Mouse (Mus musculus): Measurements from ENCODE around the gene Traf3ip3. TPM values are rescaled to one million over a fixed set of nuclear protein-coding genes. Genes with fewer than 3 reads are reported as not detected.

The Traf3ip3 gene
- total RNA-seq (2021), result 10 to 100 TPM; 20.9 to 24.1 TPM
- long read RNA-seq, experiment 1, partial matches to known transcripts, result 21 of 33 reads
- long read RNA-seq, experiment 1, other reads (novel, unspliced or antisense), result 12 of 33 reads
- long read RNA-seq, experiment 2, partial matches to known transcripts, result 19 of 27 reads
- long read RNA-seq, experiment 2, other reads (novel, unspliced or antisense), result 8 of 27 reads

DNA sequence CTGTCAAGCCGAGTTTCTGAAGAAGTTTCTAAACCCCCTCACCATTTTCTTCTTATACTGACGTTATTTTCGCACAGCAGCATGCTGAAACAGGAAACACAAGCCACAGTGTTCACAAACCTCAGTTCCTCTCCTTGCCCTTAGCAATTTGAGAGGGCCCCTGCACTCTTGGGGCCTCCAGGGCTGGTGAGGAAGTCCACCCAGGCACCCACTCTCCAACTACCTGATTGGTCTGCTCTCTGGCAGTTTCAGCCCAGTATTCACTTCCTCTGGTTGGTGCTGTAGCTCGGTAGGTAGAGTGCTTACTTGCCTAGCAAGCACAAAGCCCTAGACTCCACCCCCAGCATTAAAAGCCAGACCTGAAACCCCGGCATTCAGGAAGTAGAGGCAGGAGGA, at the start of gene Traf3ip3:
Gene Traf3ip3, minus strand, starts transcription at position 321 of the 396 bp plus-strand sequence.
- no peak for DNase-seq

DNA sequence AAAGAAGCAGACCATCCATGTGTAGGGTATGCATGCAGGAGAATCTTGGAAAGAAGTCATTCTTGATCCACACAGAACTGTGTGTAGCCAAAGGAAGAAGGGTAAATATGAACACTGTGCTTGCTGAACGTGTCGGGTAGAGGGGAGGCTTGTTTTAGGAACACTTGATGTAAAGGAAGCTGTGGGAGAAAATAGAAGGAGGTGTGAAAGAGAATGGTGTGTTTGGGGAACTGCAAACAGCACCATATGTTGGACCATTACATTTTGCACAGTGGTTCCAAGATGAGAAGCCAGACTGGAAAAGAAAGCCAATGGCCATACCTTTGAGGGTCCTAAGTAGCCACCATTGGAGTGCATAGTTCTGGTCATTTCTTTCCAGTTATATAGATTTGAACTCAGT, 48.5 kb upstream of the Traf3ip3 start:
- DNase-seq, result no peak

DNA sequence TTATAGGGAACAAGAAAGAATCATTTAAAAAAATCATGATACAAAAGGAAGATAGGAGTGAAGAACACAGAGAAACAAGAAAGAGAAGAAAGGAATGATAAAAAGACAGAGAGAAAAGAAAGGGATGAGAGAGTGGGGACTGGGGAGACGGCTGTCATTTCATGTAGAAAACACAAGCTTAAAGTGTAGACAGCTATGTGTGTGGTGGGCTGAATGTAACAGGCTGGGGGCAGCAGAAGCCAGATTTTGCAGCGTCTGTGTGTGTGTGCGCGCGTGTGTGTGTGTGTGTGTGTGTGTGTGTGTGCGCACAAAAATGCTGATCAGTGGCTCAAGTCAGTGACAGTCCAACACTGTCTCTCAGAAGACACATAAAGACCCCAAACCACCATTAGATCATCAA, 42.7 kb upstream of the Traf3ip3 start:
- no peak for DNase-seq

DNA sequence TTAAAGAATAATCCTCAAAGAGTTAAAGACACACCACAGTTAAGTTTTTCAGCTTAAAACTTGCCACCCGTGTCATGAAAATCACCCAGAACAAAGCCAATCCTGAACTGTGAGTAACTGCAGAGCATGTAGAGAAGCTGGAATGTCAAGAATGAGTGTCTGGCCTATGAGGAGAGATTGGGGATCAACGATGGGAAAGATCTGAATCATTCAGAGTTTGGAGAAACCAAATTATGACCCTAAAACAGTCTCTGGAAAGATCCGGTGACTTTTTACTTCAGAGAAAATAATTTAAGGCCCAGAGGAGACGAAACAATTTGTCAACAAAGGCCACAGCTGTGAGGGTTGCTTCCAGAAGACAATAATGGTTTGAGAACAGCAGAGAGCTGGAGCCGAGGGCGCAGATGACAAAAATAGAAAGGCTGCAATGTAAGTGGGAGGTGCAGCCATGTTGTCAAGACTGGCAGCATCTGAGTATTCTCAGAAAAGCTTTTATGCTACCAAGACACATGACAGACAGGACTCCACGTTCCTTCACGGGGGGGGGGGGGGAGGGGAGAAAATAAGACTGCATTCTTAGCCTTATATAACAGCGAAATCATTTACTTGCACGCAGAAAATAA, 42.2 kb upstream of the Traf3ip3 start:
- no peak for DNase-seq

DNA sequence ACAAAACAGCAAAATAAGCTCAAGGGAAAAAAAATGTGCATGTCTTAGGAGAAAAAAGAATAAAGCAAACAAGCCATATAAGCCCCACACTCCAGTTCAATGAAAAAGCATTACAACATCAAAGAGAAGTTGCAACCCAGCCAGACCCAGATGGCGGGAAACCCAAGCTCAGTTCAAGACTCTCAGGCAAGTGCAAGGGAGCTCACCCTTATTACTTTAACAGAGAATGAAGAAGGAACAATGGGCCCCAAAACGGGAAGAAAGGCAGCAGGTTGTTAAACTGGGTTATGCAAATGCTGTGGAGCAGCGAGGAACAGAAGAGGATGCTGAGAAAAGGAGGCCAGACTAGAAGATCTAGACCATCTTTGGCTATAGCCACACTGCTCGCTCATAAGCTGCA, 41.4 kb upstream of the Traf3ip3 start:
- DNase-seq, result no peak

DNA sequence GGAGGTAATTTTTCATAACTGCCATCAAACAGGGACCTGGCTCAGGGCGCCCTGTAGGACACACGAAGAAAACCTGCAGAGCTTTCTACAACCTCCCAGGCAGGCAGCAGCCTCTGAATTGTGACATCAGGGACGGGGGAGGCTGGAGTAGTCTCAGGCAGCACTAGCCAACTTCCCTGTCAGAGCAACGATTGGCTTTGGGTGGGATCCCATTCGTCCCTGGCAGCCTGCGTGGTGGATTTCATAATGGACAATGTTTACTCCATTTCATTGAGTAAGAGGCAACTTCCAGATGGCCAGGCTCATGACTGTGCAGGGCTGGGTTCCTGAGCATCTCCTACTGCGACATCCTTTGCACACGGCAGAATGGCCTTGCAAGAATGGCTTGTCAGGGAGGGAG, 40.7 kb upstream of the Traf3ip3 start:
- peak; percentile 75 for DNase-seq

DNA sequence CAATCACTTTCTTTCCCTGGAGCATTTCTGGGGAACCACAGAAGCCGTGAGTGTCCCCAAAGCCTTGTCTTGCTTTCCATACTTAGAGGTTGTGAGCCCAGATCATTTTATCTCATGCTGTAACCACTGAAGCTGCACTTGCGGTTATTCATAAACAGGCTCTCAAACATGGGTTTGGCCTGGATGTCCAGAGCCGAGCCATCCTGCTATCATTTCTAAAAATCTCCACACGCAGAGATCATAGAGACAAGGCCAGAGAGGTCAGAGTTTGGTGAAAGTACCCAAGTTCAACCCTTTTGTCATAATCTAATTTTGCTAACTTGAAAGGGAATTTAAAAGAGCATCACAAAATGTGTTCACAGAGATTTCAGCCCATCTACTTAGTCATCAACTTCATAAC, 39.9 kb upstream of the Traf3ip3 start:
- DNase-seq, result no peak

DNA sequence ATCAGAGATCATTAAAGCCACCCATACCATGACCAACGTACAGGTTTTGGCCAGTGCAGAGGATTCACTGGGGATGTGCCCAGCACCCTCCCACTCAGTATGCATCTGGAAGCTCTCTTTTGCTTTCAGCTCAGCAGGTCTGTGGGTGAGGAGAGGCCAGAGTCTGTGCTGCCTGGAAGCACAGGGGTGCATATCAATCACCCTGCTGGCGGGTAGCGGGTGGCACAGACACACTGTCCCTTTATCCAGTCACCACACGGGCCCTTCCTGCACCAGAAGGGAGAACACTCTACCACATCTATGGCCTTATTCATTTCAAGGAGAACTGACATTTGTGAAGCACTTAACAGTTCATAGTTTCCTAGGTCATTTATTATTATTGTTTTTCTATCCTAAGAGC, 36.9 kb upstream of the Traf3ip3 start:
- no peak for DNase-seq

DNA sequence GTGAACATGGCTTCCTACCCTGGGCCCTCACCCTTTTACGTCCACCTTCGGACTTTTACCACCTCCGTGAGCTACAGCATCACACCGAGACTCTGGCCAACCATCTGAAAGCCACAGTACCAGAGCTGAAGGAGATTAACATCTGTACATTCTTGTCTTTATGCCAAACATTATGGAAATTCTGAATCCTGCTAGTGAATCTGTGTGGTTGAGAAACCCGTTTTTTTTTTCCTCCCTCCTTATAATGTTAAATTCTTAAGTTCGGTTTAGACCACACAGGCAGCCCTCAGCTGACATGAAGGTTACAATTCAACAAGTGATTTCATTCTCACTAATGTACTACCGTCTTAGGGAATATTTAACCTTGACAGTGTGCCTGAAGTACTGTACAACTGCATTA, 33.4 kb upstream of the Traf3ip3 start:
- DNase-seq, result no peak

DNA sequence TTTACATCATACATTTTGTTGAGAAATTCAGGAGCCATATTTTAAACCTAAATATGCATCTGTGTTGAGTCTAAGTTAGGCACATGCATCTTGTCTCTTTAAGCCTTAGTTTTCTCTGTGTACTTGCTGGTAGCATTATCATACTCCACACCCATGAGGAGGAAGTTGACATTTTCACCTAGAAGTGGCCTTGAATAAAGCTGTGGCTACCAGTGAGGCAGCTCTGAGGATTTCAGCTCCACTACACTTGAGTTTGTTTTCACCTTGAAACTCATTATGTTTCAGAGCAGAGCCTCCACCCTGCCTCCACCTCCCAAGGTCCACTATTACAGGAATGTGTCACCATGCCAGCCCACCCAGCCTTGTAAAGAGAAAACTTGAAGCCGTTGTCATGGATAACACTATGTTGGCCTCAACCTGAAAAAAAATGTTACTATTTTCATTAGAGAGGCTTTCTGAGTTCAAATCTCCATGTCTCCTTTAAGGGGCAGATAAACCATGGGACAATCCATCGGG, 32.7 kb upstream of the Traf3ip3 start:
- DNase-seq, result no peak

DNA sequence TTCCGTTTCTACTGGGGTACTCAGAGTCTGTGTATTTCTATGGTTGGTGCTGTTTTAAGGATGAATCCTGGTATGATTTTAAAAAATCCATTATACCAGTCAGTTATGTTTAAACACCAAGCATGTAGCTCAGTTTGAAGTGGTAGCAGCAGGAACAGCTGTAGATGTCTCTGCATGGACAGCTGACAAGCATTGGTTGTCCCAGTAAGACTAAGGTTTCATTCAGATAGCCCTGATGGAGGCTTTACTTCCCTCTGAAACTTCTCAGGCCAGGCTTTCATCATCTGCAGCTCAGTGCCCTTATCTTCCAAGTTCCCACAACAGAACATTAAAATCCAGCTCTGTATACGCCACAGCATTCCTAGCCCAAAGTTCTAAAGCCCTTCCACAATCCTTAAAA, 31.2 kb upstream of the Traf3ip3 start:
- no peak for DNase-seq

DNA sequence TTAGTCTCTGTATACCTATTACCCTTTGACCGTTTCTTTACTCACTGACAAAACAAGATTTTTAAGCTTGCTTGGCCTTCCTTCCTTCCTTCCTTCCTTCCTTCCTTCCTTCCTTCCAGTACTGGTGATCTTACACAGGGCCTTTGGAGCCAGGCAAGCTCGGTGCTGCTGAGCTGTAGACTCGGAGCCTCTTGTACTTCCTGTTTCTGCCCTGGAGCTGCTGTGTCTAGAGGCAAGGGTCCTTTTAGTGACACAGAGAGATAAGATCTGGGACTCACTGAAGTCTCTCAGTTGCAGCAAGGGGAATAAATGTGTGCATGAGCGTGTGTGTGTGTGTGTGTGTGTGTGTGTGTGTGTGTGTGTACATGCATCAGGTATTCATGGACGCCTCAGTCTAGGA, 29.4 kb upstream of the Traf3ip3 start:
- DNase-seq, result no peak

DNA sequence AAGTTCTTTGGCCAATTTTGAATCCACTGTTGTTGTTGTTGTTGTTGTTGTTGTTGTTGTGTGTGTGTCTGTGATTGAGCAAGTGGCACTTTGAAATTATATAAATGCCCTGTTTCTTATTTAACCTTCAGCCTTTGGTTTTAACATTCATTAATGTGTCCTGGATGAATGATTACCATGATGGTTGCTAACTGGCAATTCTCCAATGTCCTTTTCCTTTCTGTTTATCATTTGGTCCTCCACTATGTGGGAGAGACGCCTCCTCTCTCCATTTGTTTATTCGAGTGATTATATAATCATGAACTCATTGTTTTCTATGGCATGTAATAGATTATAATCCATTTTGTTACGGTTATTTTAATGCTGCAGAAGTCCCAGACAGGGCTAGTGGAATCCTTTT, 29.0 kb upstream of the Traf3ip3 start:
- no peak for DNase-seq

DNA sequence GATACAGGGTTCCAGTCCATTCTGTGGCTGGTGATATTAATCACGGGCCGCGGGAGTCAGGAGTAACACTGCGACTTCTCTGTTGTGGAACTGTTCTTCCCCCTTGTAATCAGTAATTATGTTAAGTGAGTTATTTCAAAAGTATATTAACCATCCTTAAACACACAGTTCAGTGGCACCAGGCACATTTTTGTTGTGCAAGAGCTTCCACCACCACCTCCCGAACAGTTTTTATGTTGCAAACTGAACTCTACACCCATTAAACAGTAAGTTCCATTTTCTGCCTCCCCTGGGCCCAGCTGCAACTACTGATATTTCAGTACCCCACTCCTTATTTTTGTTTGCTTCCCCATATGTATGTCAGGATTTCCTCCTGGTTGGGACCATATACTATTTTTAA, 28.1 kb upstream of the Traf3ip3 start:
- no peak for DNase-seq

DNA sequence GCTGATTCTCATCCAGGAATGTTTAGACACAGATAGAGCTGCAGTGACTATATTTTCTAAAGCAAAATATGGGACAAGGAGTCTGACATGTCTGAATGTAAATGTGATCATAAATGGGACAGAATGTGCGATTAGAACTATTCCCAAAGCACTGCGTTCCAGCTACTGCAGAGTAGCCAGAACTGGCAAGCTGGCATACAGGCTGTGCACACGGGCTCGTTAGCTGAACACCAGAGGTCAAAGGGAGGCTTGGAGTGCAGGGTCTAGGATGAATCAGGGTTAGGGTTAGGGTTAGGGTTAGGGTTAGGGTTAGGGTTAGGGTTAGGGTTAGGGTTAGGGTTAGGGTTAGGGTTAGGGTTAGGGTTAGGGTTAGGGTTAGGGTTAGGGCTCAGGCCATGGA, 26.0 kb upstream of the Traf3ip3 start:
- DNase-seq, result no peak

DNA sequence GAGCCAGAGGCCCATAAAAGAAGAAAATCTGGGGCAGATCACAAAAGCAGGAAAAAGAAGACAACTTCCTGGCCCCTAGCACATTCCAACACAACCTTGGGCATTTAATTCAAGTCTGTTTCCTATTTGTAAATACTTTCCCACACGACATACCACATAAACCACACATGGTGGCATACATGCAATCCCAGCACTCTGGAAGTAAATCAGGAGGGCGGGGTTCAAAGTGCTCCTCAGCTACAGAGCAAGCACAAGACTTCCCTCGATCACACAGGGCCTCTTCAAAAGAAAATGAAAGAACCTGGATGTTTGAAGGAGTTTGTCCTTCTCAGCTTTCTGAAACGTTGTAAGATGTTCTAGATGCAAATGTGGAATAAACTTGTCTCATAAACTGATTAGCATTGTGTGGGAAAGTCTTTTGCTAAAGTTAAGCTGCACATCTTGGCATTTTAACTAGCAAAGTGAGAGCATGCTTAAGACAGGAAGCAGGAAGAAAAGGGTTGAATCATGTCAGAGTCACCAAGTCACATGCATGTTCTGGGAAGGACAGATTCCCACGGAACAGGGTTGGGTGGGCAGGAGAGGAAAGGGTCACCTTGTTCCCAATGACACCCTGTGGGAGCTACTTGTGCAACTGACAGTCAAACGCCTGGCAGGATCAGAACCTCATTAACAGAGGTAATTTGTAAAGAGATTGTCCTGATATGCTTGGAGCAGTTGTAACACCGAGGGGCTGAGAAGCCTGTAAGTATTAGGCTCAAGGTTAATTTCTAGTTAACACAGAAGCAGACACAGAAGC, 25.4 kb upstream of the Traf3ip3 start:
- DNase-seq, result no peak

DNA sequence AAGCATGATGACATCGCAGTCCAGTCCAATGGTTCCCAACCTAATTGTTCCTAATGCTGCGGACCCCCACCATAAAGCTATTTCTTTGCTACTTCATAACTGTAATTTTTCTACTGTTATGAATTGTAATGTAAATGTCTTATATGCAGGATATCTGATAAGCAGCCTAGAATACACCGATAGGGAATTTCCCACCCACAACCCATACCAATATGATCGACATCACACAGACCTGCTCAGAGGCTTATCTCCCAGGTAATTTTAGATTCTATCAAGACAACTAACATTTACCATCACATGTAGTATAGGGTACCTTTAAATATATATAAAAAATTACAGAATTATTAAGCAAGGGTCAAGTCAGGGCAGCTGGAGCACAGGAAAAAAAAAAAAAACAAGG, 24.6 kb upstream of the Traf3ip3 start:
- no peak for DNase-seq

DNA sequence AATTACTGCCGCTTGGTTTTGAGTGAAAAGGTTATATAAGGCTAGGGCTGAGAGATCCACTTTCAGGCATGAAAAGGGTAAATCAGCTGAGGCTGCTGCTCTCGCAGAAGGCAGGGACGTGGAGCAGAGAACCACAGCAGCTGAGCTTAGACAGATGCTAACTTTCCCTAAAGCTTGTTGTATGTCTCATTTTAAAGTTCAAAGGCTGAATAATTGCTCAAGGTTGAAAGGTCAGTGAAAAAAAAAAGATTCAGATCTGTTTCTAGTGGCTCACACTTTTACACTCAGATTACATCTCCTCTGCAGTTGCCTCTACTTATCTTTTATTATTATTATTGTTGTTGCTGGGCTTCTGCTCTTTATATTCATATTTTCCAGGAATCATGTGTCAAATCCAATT, 24.0 kb upstream of the Traf3ip3 start:
- DNase-seq, result no peak

DNA sequence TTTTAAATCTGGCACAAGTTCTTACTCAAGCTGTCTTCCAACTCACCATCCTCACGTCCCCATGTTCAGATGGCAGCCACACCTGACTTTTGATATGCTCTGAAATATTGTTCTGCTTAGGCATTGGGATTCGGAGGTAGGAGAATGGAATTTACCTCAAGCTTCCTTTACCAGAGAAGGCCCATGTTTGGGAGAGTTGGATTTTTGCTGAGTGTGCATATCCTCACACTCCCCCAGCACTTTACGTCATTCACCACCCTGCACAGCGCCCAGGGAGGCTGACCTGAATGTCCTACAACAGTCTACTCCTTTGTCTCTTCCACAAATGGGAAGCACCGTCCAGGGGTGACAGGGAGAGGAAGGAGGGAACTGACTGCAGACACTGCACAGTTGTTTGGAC, 18.9 kb upstream of the Traf3ip3 start:
- DNase-seq, result no peak

DNA sequence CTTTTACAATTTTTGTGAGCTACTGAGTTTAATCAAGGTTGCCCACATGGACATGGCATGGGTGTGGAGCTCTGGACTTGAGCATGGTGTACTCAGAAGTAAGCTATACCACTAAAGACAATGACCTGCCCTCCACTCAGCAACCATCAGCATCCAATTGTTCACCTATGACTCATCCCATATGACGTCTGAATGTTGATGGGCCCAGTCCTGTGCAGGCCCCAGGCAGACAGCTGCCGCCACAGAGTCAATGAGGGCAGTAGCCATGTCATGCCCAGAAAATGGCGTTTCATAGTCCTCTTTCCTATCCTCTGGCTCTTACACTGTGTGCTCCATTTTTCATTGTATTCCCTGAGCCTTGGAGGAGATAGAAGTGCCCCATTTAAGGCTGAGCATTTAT, 14.5 kb upstream of the Traf3ip3 start:
- no peak for DNase-seq

DNA sequence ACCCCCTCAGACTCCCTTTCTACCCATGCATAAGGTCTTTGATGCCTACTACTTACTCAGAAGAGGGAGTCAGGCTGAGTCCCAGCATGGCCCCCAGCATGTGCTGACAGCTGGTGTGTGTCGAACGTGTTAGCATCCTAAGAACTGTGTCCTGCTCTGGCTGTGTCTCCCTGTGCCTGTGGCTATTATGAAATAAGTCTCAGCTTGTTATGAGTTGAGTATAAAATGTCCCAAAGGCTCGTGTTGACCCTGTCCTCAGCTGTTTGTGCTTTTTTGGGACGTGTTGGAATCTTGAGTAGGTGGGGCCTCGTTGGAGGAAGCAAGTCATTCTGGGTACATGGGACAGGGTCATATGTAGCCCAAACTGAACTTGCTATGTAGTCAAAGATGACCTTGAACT, 12.6 kb upstream of the Traf3ip3 start:
- no peak for DNase-seq

DNA sequence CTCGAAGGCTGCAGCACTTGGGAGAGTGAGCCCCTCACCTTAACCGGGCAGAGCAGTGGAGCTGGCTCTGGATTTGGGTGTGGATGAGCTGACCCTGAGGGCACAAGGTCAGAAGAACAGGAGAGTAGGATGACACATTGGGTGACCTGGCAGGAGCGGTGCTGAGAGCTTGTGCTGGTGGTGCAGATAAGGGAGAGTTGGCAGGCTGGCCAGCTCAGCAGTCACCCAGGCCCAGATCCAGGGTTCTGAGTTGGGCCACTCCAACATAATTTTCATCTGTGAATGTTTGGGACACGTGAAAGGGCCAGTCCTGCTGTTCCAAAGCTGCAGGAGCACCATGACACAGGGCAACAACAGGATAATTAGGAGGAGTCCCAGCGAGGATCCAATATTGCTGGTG, 9.9 kb upstream of the Traf3ip3 start:
- DNase-seq, result no peak

DNA sequence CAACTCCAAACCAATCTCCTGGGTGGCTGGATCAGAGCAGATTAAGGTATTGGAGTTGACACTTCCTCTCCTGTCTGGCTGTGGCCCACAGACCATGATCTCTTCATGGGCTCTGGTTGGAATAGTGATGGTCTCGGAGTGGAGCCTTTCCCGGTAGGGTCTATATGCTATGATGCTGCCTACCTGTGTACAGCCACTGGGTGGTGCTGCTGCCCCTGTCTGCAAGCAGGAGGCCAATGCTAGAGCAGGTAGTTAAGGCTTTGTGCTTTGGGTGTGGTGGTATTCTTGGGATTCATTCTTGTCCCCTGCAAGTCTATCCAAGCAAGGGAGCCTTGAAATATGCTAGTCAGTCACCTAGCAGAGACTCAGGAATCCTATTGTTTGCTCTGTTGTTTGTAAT, 6.7 kb upstream of the Traf3ip3 start:
- peak; percentile 44 for DNase-seq

DNA sequence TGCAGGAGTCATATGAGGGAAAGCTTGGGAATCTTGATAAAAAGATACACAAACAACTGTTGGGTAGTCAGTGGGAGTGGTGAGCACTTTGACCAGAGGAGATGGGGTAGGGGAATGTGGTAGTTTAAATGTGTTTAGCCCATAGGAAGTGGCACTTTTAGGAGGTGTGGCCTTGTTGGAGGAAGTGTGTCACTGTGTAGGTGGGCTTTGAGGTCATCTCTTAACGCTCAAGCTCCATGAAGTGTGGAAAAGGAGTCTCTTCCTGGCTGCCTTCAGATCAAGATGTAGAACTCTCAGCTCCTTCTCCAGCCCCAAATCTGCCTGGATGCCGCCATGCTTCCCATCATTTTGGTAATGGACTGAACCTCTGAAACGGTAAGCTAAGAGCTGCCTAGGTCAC, 6.0 kb upstream of the Traf3ip3 start, which contains the start of gene Lamb3:
Gene Lamb3, plus strand, starts transcription at position 197 of the 400 bp plus-strand sequence.
- DNase-seq, result no peak
